Mouse (Mus musculus) gastrocnemius, postnatal 10 days (tissue): ENCODE results near the gene Morn3. TPM values are rescaled to one million over a fixed set of nuclear protein-coding genes. Genes with fewer than 3 reads are reported as not detected.

ENCODE experiments used
- DNase-seq: peaks from one replicate; pipeline ENCODE4 v3.0.0; 2021; ENCODE audit warnings: mixed read lengths
- total RNA-seq, 2 experiments: library from RNA; stranded (reverse); gene quantifications; 2 replicates each; pipeline ENCODE4 v1.2.3; 2021

Morn3 gene
- total RNA-seq, 2 experiments from 2014 or later, result not detected

DNA sequence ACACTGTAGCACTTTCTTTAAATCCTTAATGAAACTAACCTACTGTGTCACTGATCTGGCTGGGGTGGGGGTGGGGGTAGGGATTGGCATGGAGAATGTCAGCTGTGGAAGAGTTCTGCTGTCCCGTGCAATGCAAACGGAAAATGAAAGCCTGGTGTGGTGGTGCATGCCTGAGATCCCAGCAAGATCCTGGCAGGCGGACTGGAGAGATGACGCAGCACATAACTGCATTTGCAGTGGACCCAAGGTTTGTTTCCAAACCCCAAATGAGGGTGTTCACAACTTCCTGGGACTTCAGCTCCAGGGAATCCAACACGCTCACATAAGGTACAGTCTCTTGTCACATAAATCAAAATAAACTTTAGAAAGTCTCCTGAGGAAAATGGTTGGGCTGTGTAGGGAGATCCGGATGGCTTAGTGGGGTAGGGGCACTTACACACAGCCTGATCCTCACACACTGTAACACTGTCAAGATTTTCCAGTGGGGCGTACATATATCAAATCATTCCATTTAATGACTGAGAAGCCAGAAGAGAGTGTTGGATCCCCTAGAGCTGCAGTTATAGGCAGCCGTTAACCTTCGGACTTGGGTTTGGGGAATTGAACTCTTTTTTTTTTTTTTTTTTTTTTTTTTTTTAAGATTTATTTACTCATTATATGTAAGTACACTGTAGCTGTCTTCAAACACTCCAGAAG lies 14.0 kb upstream of the Morn3 start:
- no peak for DNase-seq

- peak; percentile 35 for DNase-seq
Measured at GRCm38 (mm10) chr5:123059757-123060520, 13.1 kb upstream of the Morn3 start.

DNA sequence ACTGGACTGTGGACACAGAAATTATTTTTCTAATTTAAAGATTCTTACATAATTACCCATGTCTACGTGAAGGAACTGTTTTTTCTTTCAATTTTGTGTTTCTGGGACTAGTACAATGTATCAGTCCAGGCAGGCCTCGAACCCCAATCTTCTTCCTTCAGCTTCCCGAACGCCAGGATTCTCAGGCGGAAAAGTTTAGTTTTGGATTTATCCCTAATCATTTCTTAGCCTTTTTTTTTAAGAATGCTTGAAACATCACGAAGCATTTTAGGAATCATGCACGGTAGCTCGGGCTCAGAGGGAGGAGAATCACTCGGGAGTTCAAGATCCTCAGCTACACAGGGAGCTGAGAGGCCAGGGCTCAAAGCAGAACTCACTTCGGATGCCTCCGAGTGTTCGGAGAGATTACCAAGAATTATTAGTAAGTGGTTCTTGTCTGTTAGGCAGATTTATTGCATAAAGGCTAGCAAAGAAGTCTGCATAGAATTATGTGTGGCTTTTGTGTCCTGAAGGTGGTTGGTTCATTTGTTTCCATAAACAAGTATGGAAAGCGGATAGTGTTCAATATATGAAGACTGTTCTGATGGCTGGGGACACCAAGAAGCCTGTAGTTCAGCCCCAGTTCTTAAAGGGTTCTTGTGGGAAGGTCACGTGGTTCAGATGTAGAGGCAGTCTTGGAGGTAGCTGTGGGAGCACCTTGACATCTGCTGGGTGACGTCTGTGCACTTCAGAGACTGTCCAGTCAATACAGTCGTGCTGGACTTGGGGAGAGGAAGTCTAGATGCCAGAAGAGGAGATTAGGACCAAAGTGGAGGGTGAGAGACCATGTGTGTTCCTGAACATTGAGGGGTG lies 11.7 kb upstream of the Morn3 start:
- DNase-seq, result no peak

- DNase-seq, result peak; percentile 98
Measured at GRCm38 (mm10) chr5:123057366-123058250, 10.8 kb upstream of the Morn3 start.

GRCm38 (mm10) chr5:123051736-123052135 lies 4.9 kb upstream of the Morn3 start:
- no peak for DNase-seq

GRCm38 (mm10) chr5:123050918-123051317 lies 4.1 kb upstream of the Morn3 start:
- DNase-seq, result no peak

- no peak for DNase-seq
Measured at GRCm38 (mm10) chr5:123049271-123049670, 2.5 kb upstream of the Morn3 start.

- peak; percentile 72 for DNase-seq
Measured at GRCm38 (mm10) chr5:123045561-123046295, 1.1 kb downstream of the Morn3 start.

DNA sequence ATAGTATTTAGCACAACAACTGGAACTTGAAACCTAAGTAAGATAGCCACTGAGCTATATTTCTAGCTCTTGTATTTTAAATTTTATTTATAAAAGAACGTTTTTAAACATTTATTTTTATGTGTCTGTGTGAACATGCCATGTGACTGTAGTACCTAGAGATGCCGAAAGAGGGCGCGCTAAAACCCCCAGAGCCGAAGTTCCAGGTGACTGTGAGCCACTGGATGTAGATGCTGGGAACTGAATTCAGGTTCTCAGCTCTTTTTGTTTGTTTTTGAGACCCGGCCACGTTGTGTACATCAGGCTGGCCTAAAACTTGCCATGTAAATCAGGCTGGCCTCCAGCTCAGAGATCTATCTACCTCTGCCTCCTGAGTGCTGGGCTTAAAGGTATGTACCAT lies 3.0 kb downstream of the Morn3 start:
- no peak for DNase-seq

DNA sequence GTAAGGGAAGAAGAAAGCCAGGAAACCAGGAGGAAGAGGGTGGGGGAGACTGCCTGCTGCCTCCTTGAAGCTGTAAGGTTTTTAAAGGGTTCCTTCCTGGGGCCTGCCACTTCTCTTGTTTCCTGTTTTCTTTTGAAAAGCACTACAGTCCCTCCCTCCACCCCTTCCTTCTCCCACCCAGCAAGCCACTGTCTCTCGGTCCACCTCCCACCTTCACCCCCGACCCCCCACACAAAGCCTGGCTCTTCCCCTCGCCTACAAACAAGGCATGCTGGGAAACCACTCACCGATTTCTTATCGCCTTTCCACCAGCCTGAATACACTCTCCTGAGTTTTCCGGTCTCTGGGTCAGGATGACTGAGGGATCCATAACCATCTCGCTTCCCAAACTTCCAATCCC lies 6.0 kb downstream of the Morn3 start:
- no peak for DNase-seq

- peak; percentile 78 for DNase-seq
Measured at GRCm38 (mm10) chr5:123039120-123039752, 7.6 kb downstream of the Morn3 start.

DNA sequence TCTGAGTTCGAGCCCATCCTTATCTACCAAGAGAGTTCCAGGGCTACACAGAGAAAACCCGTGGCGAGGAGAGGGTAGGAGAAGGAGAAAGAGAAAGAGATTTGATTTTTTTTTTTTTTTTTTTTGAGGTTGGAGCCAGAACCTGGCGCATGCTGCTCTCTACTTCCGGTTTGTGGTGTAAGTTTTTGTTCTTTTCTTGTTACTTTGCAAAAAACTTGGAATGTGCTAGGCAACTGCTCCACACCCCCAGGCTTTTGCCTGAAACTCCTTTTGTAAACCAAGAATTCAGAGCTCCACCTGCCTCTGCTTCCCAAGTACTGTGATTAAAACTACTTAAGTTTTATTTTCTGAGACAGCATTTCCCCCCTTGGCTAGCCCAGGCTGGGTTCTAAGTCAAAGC lies 8.7 kb downstream of the Morn3 start:
- DNase-seq, result no peak

DNA sequence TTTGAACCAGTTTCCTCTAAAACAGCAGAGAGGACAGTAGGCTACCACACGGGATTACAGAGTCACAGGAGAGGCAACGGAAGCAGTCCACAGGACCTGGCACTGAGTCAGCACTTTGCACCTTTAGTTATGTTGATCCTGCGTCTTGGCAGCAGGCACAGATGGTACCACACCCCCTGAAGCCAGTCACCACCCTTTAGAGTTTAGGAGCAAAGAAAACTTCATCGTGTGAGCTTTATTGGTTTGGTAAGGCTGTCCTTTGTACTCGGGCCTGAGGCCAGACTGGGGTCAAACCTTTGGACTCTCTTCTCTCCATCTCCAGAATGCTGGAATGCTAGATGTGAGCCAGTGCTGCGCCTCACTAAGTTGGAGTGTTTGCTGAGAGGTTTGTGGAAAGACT lies 11.3 kb downstream of the Morn3 start:
- peak; percentile 19 for DNase-seq

DNA sequence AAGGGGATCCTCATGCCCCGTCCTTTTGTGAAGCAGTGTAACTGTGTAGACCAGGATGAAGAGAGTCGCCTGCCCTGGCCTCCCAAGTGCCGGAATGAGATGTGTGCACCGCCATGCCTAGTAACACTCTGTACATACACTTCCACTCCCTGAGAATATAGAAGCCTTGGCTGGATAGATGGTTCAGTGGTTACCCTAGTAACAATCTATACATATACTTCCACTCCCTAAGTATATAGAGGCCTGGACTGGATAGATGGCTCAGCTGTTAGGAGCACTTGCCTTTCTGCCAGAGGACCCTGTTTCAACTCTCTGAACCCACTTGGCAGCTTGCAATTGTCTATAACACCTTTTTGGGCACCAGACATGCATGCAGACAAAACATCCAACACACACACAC lies 11.7 kb downstream of the Morn3 start:
- no peak for DNase-seq

DNA sequence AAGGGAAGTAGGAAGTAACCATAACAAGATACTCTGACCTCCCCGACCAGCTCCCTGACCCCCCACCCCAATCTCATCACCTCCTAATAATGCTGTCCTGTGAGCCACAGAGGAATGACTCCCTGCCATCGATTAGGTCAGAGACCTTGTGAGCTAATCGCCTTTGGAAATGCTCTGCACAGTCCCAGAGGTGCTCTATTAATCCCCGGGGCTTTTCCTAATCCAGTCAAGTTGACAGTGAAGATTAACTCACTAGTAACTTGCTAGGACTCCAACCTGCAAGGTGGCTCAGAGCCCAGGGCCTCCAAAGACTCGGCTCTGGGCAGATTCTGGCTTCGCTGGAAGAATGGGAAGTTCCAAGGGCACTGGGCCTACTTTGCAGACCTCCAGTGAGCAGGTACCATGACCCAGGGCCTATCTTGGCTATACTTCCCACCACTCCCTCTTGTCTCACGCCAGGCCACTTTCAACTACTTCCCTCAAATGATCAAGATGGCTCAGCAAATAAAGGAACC lies 13.1 kb downstream of the Morn3 start:
- DNase-seq, result no peak

DNA sequence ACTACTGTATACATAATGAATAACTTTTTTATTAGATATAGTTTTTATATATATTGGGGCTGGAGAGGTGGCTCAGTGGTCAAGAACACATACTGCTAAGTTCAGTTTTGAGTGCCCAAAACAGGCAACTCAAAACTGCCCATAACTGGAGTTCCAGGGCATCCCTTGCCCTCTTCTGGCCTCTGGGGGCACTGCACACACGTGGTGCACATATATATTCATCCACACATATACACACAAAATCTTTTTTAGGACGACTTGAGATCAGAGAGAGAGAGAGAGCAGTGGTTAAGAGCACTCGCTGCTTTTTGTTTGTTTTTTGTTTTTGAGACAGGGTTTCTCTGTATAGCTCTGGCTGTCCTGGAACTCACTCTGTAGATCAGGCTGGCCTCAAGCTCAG lies 15.5 kb downstream of the Morn3 start:
- DNase-seq, result no peak

DNA sequence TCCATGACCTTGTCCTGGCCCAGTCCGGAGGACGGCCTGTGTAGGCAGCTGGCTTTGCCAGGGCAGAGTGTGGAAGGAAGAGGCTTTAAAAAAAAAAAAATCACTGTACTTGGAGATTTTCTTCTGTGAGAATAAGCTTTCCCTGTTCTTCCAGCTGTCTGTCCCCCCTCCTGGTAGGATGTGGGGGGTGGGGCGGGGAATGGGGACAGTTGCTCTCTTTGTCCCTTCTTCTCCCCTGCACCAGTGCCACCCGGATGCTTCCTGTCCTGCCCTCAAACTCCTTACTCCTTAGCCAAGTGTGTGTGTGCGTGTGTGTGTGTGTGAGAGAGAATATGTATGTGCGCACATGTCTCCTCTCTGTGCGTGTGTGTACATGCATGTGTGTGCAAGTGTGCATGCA lies 17.1 kb downstream of the Morn3 start:
- no peak for DNase-seq

DNA sequence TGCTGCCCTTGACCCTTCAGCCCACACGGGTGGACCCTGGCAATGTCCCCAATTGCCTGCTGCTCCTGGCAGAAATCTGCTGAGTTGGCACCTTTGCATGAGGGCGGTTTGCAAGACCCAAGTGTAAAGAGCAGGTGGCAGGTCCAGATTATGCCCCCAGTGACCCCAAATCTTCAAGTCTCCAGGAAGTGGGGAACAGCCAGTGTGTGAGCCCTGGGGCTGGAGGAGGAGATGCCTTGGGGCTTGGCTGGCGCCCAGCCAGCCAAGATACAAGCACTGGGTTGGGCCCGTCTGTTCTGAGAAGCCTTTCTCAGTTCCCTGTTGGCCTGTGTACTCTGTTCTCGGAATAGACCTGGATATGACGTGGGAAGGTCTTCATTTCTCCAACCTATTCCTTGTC lies 19.4 kb downstream of the Morn3 start:
- no peak for DNase-seq

- DNase-seq, result no peak
Measured at GRCm38 (mm10) chr5:123026414-123026813, 20.4 kb downstream of the Morn3 start.

DNA sequence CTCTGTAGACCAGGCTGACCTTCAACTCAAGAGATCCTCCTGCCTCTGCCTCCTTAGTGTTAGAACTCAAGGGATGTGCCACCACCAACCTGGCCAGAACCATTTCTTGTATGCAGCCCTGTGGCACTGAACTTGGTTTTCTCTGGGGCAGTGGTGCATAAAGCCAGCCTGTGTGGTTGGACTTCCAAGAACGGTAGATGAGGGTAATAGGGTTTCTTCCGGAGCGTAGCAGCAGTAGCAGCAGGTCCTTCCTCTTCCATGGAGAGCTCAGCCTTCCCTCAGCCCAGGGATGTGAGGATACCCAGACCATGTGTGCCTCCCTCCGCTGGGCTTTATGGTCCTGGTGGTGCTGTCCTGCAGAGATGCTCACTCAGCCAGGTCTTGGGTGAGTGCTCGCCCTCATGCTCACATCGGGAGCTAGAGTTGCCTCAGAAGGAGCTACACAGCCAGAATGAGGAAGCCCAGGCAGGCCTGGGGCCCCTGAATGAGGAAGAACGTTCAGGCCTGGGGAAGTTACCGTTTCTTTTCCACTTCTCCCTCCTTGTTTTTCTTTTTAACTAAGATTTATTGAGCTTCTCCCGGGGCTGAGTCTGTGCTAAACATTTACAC lies 21.7 kb downstream of the Morn3 start:
- no peak for DNase-seq
